Mouse (Mus musculus) lung, adult 2 months (tissue): ENCODE data around the gene Sfr1. TPM values are rescaled to one million over a fixed set of nuclear protein-coding genes. Genes with fewer than 3 reads are reported as not detected.

Experiments
- DNase-seq: peaks from one replicate; pipeline ENCODE4 v3.0.0; 2022
- H3K4me1 ChIP-seq: fragments of 200-500 bp; 2 replicates; pipeline ENCODE4 v1.6.1; 2011; ENCODE audit warnings: low read length; ENCODE audit not compliant: control insufficient read depth, insufficient read depth
- H3K4me3 ChIP-seq: fragments of 200-500 bp; replicated peaks from 2 replicates; pipeline ENCODE3; 2011; ENCODE audit warnings: low read depth, mild to moderate bottlenecking, control low read depth, low read length; ENCODE audit errors: extremely low read depth
- CTCF ChIP-seq: fragments of 200-500 bp; IDR thresholded peaks from 2 replicates; pipeline ENCODE4 v1.5.1; 2011; ENCODE audit warnings: mild to moderate bottlenecking, low read length, control low read depth; ENCODE audit not compliant: insufficient read depth
- POLR2A ChIP-seq: fragments of 200-500 bp; IDR thresholded peaks from 2 replicates; pipeline ENCODE4 v1.6.1; 2011; ENCODE audit warnings: low read depth, mild to moderate bottlenecking, control low read depth, low read length, borderline replicate concordance; ENCODE audit errors: extremely low read depth
- WGBS: fragments of 180-500 bp; shearing (Covaris S2); methylation state at CpG from one replicate; pipeline ENCODE4 v1.1.7; 2018; 5-methylcytosine and 5-hydroxymethylcytosine counted together
- polyA plus RNA-seq: library from polyadenylated mRNA; depleted of rRNA; stranded (reverse); fragments of >200 nt; gene quantifications from 2 replicates; pipeline ENCODE4 v1.2.3, GENCODE M21; 2012; rRNA removed

The Sfr1 gene
- polyA plus RNA-seq, 1 experiment, result 56.4 TPM

DNA sequence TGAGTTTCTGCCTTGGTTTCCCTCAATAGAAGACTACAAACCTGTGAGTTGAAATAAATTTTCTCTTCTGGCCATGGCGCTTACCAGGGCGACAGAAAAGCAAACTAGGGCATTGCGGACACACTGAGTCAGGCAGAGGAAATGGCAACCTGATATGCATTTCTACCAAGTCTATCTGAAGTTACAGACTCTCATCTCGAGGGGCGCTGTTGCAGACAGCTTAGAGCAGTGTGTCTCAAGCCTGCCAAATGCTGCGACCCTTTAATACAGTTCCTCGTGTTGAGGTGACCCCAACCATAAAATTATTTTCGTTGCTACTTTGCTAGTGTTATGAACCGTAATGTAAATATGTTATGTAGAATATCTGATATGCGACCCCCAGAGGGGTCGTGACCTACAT, 49.5 kb downstream of the Sfr1 start:
- WGBS, result 74% methylated on average over 11 of the region's 11 CpGs
- no peak for DNase-seq
- TF ChIP-seq POLR2A (no peak), CTCF (no peak)
- no peak overlapping the region for H3K4me3 ChIP-seq
- H3K4me1 ChIP-seq, result no peaks in the 10 kb centered on the region

DNA sequence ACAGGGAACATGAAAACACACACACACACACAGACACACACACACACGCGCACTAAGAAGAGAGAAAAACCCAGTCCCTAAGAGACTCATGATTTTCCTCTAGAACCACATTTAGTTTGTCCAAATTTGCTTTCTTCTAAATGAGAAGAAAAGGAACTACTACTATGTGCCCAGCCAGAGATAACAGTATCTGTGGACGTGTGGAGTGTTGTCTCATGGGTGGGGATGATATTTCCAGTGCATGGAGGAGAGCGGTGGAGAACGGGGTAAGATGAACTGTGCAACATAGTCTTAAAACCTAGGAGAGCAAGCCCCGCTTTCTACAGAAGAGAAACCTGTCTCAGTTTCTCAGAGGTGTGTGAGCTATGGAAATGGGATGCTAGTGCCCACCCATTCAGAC, 52.4 kb downstream of the Sfr1 start:
- no peak for DNase-seq
- TF ChIP-seq CTCF, result no peak
- TF ChIP-seq POLR2A, result no peak
- no peak overlapping the region for H3K4me3 ChIP-seq
- WGBS, result 93% methylated on average over 6 of the region's 6 CpGs
- H3K4me1 ChIP-seq, result no peaks in the 10 kb centered on the region

Other genes with a start within 250 kb of the Sfr1 start
- 19.2 and 21.1 TPM in 2 replicates for gene Stn1, start 194.2 kb upstream of the Sfr1 start, polyA plus RNA-seq
- gene Slk, start 152.0 kb upstream of the Sfr1 start, polyA plus RNA-seq, result 11.0 and 18.3 TPM in 2 replicates
- 8.7 and 20.2 TPM in 2 replicates for gene Col17a1, start 39.6 kb upstream of the Sfr1 start, polyA plus RNA-seq
- 101 and 155 TPM in 2 replicates for gene Gsto1, start 123.3 kb downstream of the Sfr1 start, polyA plus RNA-seq
- 1.1 and 1.5 TPM in 2 replicates for gene Gsto2, start 133.9 kb downstream of the Sfr1 start, polyA plus RNA-seq
- gene Cfap43, start 187.6 kb downstream of the Sfr1 start, polyA plus RNA-seq, result 7.0 and 7.1 TPM in 2 replicates
- 17.8 and 22.0 TPM in 2 replicates for gene Itprip, start 187.6 kb downstream of the Sfr1 start, polyA plus RNA-seq
- gene Cfap58, start 206.0 kb downstream of the Sfr1 start, polyA plus RNA-seq, result 0.38 and 0.92 TPM in 2 replicates